Mouse (Mus musculus): ENCODE results near the gene Nuak1. TPM values are rescaled to one million over a fixed set of nuclear protein-coding genes. Genes with fewer than 3 reads are reported as not detected.

Gene Nuak1
- total and polyA plus RNA-seq, 3 experiments, result 1.2 to 3.4 (median 1.6) TPM

- DNase-seq (ENCODE audit: extremely low read depth), result no peak
- peaks cover 7 to 41% of the 10 kb centered on the region in 2 experiments for H3K4me1 ChIP-seq (ENCODE audit: control insufficient read depth in 1 of 2, insufficient read depth in 2 of 2)
- peaks cover 0 to 17% of the 10 kb centered on the region in 2 experiments for H3K36me3 ChIP-seq (replicated peaks in 1 of 2; ENCODE audit: control insufficient read depth in 1 of 2, insufficient read depth in 1 of 2, low read length in 1 of 2)
- no peaks in the 10 kb centered on the region for H3K9me3 ChIP-seq (replicated peaks; ENCODE audit: low read length)
- H3K4me2 ChIP-seq (ENCODE audit: insufficient read depth, low read depth, poor library complexity, severe bottlenecking), result peak overlapping the region; percentile 73; the same call in 1 of the 2 replicates
- in situ Hi-C loops (cut with MboI; ENCODE audit: low pct_ligation_motif_present, low pct_unique_long_range_greater_than_20kb, low sequenced_read_pairs), result no loop called here
- H3K79me2 ChIP-seq (replicated peaks; ENCODE audit: control insufficient read depth, extremely low read depth, insufficient read depth, poor library complexity, severe bottlenecking), result no peaks in the 10 kb centered on the region
- no peak overlapping the region for H3K27ac ChIP-seq (ENCODE audit: insufficient read depth, low read depth)
- no peak overlapping the region for H3K9ac ChIP-seq (ENCODE audit: insufficient read depth, low read depth)
- H3K27me3 ChIP-seq (replicated peaks), result no peaks in the 10 kb centered on the region
- TF ChIP-seq USF2 (conservative IDR thresholded peaks at IDR 0.05; ENCODE audit: low read depth, low read length), result no peak
- no peak for TF ChIP-seq ZC3H11A (IDR thresholded peaks at IDR 0.05; ENCODE audit: low read depth, low read length)
- TF ChIP-seq TCF12 (IDR thresholded peaks at IDR 0.05; ENCODE audit: low read depth, low read length), result no peak
- no peak for TF ChIP-seq POLR2A (IDR thresholded peaks at IDR 0.05; ENCODE audit: low read depth, low read length)
- TF ChIP-seq JUN (IDR thresholded peaks at IDR 0.05; ENCODE audit: insufficient read depth, low read depth, low read length), result no peak
- TF ChIP-seq BHLHE40 (IDR thresholded peaks at IDR 0.05; ENCODE audit: low read depth, low read length), result no peak
- no peak for TF ChIP-seq CHD1 (IDR thresholded peaks at IDR 0.05; ENCODE audit: low read depth, low read length)
- TF ChIP-seq PAX5 (IDR thresholded peaks at IDR 0.05; ENCODE audit: low read length), result no peak
- no peak for TF ChIP-seq EP300 (IDR thresholded peaks at IDR 0.05; ENCODE audit: low read length)
- dilution Hi-C loops (cut with MboI; ENCODE audit: extremely low pct_ligation_motif_present, extremely low pct_unique_long_range_greater_than_20kb, low sequenced_read_pairs), result no loop called here
- H3K4me3 ChIP-seq (replicated peaks in 1 of 3; ENCODE audit: low read depth in 2 of 3, low read length in 2 of 3, poor library complexity in 1 of 3), result no peak overlapping the region
These were observed 39.2 kb downstream of the Nuak1 start for GRCm38 (mm10) chr10:84401189-84401588.

GRCm38 (mm10) chr10:84400037-84400681, 40.2 kb downstream of the Nuak1 start:
- Histone ChIP-seq H3K9ac (ENCODE audit: insufficient read depth, low read depth) (no peak overlapping the region), H3K27me3 (replicated peaks) (no peaks in the 10 kb centered on the region), H3K9me3 (replicated peaks; ENCODE audit: low read length) (no peaks in the 10 kb centered on the region), H3K4me1 (ENCODE audit: control insufficient read depth in 1 of 2, insufficient read depth in 2 of 2) (peaks cover 7 to 49% of the 10 kb centered on the region in 2 experiments), H3K4me3 (replicated peaks in 1 of 3; ENCODE audit: low read depth in 2 of 3, low read length in 2 of 3, poor library complexity in 1 of 3) (no peak overlapping the region), H3K79me2 (replicated peaks; ENCODE audit: control insufficient read depth, extremely low read depth, insufficient read depth, poor library complexity, severe bottlenecking) (no peaks in the 10 kb centered on the region), H3K27ac (ENCODE audit: insufficient read depth, low read depth) (no peak overlapping the region), H3K36me3 (replicated peaks in 1 of 2; ENCODE audit: control insufficient read depth in 1 of 2, insufficient read depth in 1 of 2, low read length in 1 of 2) (peaks cover 0 to 15% of the 10 kb centered on the region in 2 experiments), H3K4me2 (ENCODE audit: insufficient read depth, low read depth, poor library complexity, severe bottlenecking) (no peak overlapping the region)
- dilution Hi-C loops (cut with MboI; ENCODE audit: extremely low pct_ligation_motif_present, extremely low pct_unique_long_range_greater_than_20kb, low sequenced_read_pairs), result no loop called here
- no peak for TF ChIP-seq IRF4 (IDR thresholded peaks at IDR 0.05; ENCODE audit: low read depth, low read length)
- no peak for TF ChIP-seq JUND (conservative IDR thresholded peaks at IDR 0.05; ENCODE audit: low read depth, low read length)
- no peak for TF ChIP-seq MYC (IDR thresholded peaks at IDR 0.05; ENCODE audit: low read depth, low read length)
- TF ChIP-seq MXI1 (IDR thresholded peaks at IDR 0.05; ENCODE audit: low read depth, low read length), result no peak
- no peak for TF ChIP-seq RCOR1 (conservative IDR thresholded peaks at IDR 0.05; ENCODE audit: low read depth, low read length)
- TF ChIP-seq RAD21 (IDR thresholded peaks at IDR 0.05; ENCODE audit: low read depth, low read length), result no peak
- in situ Hi-C loops (cut with MboI; ENCODE audit: low pct_ligation_motif_present, low pct_unique_long_range_greater_than_20kb, low sequenced_read_pairs), result no loop called here
- no peak for DNase-seq (ENCODE audit: extremely low read depth)

Data from CH12.LX (cell line).